Mouse (Mus musculus): ENCODE results near the gene Bfsp1. TPM values are rescaled to one million over a fixed set of nuclear protein-coding genes. Genes with fewer than 3 reads are reported as not detected.

Bfsp1 gene
- polyA plus RNA-seq, 1 experiment = 0.47 TPM

DNA sequence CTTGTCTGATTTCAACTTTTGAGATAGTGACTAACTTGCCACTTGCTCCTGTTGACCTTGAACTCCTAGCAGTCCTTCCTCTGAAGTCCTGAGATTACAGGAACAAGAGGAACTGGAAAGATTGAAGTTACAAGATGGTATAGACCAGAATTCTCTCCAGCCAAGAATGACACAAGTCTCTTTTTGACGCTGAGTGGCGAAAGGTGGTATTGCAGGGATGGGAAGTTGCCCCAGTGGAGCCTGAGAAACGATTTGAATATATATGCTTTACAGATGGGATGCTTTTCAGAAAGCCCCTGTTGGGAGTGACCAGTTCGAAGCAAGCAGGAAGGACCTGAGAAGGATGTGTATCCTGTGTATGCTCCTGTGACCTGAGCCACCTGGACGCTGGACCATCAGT lies 54.2 kb downstream of the Bfsp1 start:
- Histone ChIP-seq H3K4me1 (ENCODE audit: control insufficient read depth, insufficient read depth, low read length) (no peaks in the 10 kb centered on the region), H3K4me3 (ENCODE audit: insufficient read depth, low read length) (no peak overlapping the region)
- TF ChIP-seq POLR2A (IDR thresholded peaks at IDR 0.05; ENCODE audit: low read depth, low read length) = no peak
- TF ChIP-seq CTCF (IDR thresholded peaks at IDR 0.05; ENCODE audit: borderline replicate concordance, insufficient read depth, low read length) = no peak

DNA sequence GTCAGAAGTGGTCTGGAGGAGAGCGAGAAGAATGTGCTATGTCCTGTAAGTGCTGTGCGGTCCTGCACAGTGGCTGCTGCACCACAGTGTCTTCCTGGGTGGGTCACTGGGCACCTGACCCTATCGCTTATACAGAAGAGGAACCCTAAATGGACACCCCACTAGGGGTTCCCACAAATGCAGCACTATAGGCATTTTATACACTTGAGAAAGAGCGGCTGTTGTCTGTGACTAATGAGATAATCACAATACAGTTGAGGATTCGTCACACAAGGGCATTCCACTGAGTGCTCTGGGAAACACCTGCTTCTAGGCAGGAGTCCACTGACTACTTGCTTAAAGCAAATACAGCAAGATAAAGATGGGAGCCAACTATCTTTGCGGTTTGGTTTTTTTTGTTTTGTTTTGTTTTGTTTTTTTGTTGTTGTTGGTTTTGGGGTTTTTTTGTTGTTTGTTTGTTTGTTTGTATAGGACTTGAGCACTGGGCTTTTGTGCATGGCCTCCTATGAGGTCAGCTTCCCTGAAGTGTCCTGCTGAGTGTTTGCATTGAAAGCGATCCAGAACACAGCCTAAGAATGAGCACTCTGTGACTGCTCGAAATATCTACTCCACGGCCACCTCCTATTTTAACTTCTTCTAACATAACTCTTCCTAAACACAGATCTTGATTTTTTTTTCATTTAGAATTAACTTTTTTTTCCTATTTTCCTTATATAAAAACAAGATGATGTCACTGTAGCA lies 55.9 kb downstream of the Bfsp1 start:
- H3K27ac ChIP-seq (ENCODE audit: insufficient read depth, low read length) = no peak overlapping the region
- H3K4me1 ChIP-seq (ENCODE audit: control insufficient read depth, insufficient read depth, low read length) = no peaks in the 10 kb centered on the region
- no peak for TF ChIP-seq CTCF (IDR thresholded peaks at IDR 0.05; ENCODE audit: borderline replicate concordance, insufficient read depth, low read length)
- TF ChIP-seq POLR2A (IDR thresholded peaks at IDR 0.05; ENCODE audit: low read depth, low read length) = no peak
- H3K4me3 ChIP-seq (ENCODE audit: insufficient read depth, low read length) = no peak overlapping the region

More for the DNA sequence above, 54.2 kb downstream of the Bfsp1 start:
- no peak overlapping the region for H3K27ac ChIP-seq (ENCODE audit: insufficient read depth, low read length)

DNA sequence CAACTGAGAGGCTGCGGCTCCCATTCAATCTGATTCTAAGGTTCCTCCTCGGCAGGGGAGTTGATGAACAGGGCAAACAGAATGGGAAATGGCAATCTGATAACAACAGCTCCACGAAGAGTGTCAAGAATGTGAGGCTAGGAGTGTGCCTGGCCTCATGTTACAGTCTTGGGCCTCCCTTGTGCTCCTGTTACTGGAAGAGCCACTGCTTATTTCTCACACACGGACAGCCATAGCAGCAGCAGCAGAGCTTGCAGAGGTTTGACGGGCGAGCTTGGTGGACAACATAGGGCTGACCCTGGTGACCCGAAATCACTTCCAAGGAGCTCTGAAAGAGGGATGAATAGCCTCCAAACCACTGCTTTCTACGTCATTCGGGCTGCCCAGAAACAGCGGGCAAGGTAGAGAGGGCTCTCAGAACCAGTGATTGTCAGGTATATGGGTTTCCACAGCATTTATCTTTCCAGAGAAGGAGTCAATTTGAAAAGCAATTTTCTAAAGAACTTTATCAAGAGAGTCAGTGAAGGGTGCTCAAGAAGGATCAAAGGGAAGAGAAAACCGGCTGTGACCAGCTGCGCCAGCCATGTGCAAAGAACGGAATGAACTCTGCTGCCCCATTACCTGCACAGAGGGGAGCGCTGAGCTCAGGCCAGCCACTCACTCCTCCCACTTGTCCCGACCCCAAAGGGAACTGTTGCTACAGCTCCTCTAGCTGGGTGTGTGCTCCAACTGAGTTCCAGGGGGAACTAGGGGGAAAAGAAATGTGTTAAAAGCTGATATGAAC lies 56.6 kb downstream of the Bfsp1 start:
- no peak for TF ChIP-seq CTCF (IDR thresholded peaks at IDR 0.05; ENCODE audit: borderline replicate concordance, insufficient read depth, low read length)
- no peak for TF ChIP-seq POLR2A (IDR thresholded peaks at IDR 0.05; ENCODE audit: low read depth, low read length)
- no peaks in the 10 kb centered on the region for H3K4me1 ChIP-seq (ENCODE audit: control insufficient read depth, insufficient read depth, low read length)
- no peak overlapping the region for H3K4me3 ChIP-seq (ENCODE audit: insufficient read depth, low read length)
- no peak overlapping the region for H3K27ac ChIP-seq (ENCODE audit: insufficient read depth, low read length)

DNA sequence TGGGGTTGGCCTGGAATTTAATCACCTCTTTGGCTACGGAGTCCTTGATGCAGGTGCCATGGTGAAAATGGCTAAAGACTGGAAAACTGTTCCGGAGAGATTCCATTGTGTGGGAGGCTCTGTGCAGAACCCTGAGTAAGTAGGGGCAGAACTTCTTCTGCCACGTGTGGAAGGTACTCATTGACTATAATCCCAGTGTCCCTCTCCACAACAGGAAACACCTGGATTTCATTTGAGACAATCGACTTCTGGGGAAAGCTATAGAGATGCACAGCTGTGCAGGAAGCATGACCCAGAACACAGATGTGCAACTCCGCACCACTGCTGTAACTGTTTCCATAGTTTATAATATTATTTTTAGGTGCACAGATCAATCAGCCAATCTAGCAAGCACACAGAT lies 61.9 kb downstream of the Bfsp1 start:
- Histone ChIP-seq H3K4me3 (ENCODE audit: insufficient read depth, low read length) (no peak overlapping the region), H3K27ac (ENCODE audit: insufficient read depth, low read length) (no peak overlapping the region), H3K4me1 (ENCODE audit: control insufficient read depth, insufficient read depth, low read length) (no peaks in the 10 kb centered on the region)
- TF ChIP-seq POLR2A (IDR thresholded peaks at IDR 0.05; ENCODE audit: low read depth, low read length) (no peak), CTCF (IDR thresholded peaks at IDR 0.05; ENCODE audit: borderline replicate concordance, insufficient read depth, low read length) (no peak)

DNA sequence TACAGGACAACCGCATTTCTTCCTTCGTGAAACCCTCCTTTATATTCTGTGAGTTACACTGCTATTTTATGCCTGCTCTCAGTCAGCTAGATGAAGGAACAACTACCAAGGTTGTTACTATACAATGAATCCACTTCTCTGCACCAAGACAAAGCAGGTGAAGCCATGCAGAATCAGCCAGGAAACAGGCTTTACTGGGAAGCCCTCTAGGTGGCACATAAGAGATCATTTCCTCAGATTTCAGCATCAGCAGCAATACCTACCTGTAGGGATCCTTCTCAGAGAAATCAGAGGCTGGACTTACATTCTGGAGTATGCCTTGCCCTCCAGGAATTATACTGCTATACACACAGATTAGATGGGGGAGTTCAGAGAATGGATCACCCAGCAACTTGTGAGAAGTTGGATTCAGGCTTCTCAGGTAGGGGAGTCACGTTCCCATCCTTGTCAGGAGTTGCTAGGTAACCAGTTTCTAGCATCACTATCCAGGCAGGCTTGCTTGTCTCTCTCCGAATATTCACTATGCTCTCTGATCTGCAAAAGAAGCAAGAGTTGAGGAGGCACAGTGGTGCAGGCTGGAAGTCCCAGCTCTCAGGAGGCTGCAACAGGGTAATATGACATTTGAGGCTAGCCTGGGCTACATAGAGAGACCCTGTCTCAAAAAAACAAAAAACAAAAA lies 66.5 kb downstream of the Bfsp1 start:
- H3K4me3 ChIP-seq (ENCODE audit: insufficient read depth, low read length) = no peak overlapping the region
- H3K27ac ChIP-seq (ENCODE audit: insufficient read depth, low read length) = no peak overlapping the region
- no peak for TF ChIP-seq POLR2A (IDR thresholded peaks at IDR 0.05; ENCODE audit: low read depth, low read length)
- TF ChIP-seq CTCF (IDR thresholded peaks at IDR 0.05; ENCODE audit: borderline replicate concordance, insufficient read depth, low read length) = no peak
- H3K4me1 ChIP-seq (ENCODE audit: control insufficient read depth, insufficient read depth, low read length) = no peaks in the 10 kb centered on the region

DNA sequence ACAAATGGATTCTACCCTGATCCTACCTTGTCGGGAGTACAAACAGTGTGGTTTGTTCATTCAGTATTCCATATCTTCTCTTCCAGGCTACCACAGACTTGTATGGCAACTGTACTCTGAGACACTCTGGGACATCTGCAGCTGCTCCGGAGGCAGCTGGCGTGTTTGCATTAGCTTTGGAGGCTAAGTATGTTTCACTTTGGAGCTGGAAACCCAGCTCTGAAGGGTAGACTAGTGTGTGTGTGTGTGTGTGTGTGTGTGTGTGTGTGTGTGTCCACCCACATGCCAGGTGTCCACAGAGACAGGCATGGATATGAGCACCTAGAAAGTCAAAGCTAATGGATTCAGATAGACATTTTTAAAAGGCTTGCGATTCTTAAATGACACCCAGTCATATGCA lies 67.1 kb downstream of the Bfsp1 start:
- TF ChIP-seq CTCF (IDR thresholded peaks at IDR 0.05; ENCODE audit: borderline replicate concordance, insufficient read depth, low read length) (no peak), POLR2A (IDR thresholded peaks at IDR 0.05; ENCODE audit: low read depth, low read length) (no peak)
- H3K4me1 ChIP-seq (ENCODE audit: control insufficient read depth, insufficient read depth, low read length) = no peaks in the 10 kb centered on the region
- H3K27ac ChIP-seq (ENCODE audit: insufficient read depth, low read length) = no peak overlapping the region

DNA sequence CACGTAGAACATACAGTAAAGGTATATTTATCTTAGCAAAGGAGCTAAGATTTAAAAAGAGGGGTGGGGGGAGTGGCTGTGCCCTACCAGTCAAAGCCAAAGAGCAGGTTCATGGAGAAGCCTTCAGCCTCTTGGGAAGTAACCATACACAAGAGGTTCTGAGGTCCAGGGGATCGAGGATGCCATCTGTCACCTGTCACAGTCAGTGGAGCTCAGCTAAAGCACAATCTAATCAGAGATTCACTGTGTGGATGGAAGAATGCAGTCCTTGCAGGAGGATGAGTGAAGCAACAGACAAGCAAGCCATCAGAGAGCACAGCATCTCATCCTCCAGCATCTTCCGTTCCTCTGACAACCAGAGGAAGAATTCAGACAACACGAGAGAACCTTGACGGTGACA lies 73.1 kb downstream of the Bfsp1 start:
- no peak overlapping the region for H3K27ac ChIP-seq (ENCODE audit: insufficient read depth, low read length)
- no peak overlapping the region for H3K4me3 ChIP-seq (ENCODE audit: insufficient read depth, low read length)
- H3K4me1 ChIP-seq (ENCODE audit: control insufficient read depth, insufficient read depth, low read length) = no peaks in the 10 kb centered on the region
- no peak for TF ChIP-seq POLR2A (IDR thresholded peaks at IDR 0.05; ENCODE audit: low read depth, low read length)
- no peak for TF ChIP-seq CTCF (IDR thresholded peaks at IDR 0.05; ENCODE audit: borderline replicate concordance, insufficient read depth, low read length)

More for the DNA sequence above, 67.1 kb downstream of the Bfsp1 start:
- H3K4me3 ChIP-seq (ENCODE audit: insufficient read depth, low read length) = no peak overlapping the region

DNA sequence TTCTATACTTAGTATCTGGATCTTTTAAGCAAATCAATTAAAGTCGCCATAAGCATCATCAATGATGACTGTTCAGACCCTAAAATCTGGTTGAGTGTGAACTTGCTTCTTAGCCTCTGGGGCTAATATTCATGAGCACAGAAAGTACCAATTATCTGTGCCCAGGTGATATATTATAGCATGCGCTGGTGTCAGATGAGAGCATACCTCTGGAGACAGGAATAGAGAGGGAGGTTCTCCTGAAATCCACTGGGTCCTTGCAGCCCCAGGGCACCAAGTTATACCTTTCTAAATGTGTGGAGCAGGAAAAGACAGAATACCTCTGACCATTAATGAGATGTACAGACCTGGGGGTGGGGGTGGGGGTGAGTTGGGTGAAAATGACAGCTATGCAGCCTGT lies 82.7 kb downstream of the Bfsp1 start:
- TF ChIP-seq POLR2A (IDR thresholded peaks at IDR 0.05; ENCODE audit: low read depth, low read length) = no peak
- TF ChIP-seq CTCF (IDR thresholded peaks at IDR 0.05; ENCODE audit: borderline replicate concordance, insufficient read depth, low read length) = no peak
- Histone ChIP-seq H3K27ac (ENCODE audit: insufficient read depth, low read length) (no peak overlapping the region), H3K4me3 (ENCODE audit: insufficient read depth, low read length) (no peak overlapping the region), H3K4me1 (ENCODE audit: control insufficient read depth, insufficient read depth, low read length) (no peaks in the 10 kb centered on the region)

Other genes with a start within 250 kb of the Bfsp1 start
- 875 and 1,137 TPM in 2 replicates for gene Dstn, start 52.1 kb upstream of the Bfsp1 start, polyA plus RNA-seq (2011; ENCODE audit: insufficient read length, low read depth, missing spikeins)
- 538 and 568 TPM in 2 replicates for gene Rrbp1, start 148.1 kb upstream of the Bfsp1 start, polyA plus RNA-seq (2011; ENCODE audit: insufficient read length, low read depth, missing spikeins)
- not detected in 2 replicates for gene Banf2, start 169.9 kb upstream of the Bfsp1 start, polyA plus RNA-seq (2011; ENCODE audit: insufficient read length, low read depth, missing spikeins)